In genomic region chr1:64658876-64659275, GRCm38 (mm10) we compare ENCODE assay signal across 15 mouse cellular contexts. TPM values are rescaled to one million over a fixed set of nuclear protein-coding genes. Genes with fewer than 3 reads are reported as not detected.
DNase-seq lines count a peak whose midpoint lies in the region; ATAC-seq lines count a peak whose summit lies in the region.
"Had no signal": no experiment of that assay in that cellular context is flagged by ENCODE, and none has a peak within 500 bp of the region (broad histone marks: within the 10 kb centered on the region; RNA-seq: fewer than 3 reads in every experiment).

No protein-coding gene starts in this region.

- no peak overlapping the region for H3K27ac ChIP-seq in midbrain, embryonic 16.5 days (ENCODE audit: low read length)
- H3K27ac ChIP-seq: hindbrain, embryonic 13.5 days; neural tube, embryonic 12.5 days had no signal

- H3K4me1 ChIP-seq in midbrain, embryonic 16.5 days (ENCODE audit: control insufficient read depth, insufficient read depth, low read length) = no peaks in the 10 kb centered on the region
- H3K4me1 ChIP-seq: neural tube, embryonic 12.5 days had no signal

- no peak overlapping the region for H3K4me3 ChIP-seq in midbrain, embryonic 16.5 days (ENCODE audit: low read depth, low read length)
- H3K4me3 ChIP-seq: hindbrain, embryonic 13.5 days; neural tube, embryonic 12.5 days had no signal

- no peaks in the 10 kb centered on the region for H3K9me3 ChIP-seq in midbrain, embryonic 16.5 days (replicated peaks; ENCODE audit: control insufficient read depth, low read length, poor library complexity, severe bottlenecking)
- H3K9me3 ChIP-seq: hindbrain, embryonic 13.5 days; neural tube, embryonic 12.5 days had no signal

- no peak overlapping the region for H3K9ac ChIP-seq in midbrain, embryonic 16.5 days (ENCODE audit: low read depth, low read length)
- H3K9ac ChIP-seq: hindbrain, embryonic 13.5 days; neural tube, embryonic 12.5 days had no signal

- H3K4me2 ChIP-seq in midbrain, embryonic 16.5 days (ENCODE audit: low read length) = no peak overlapping the region
- H3K4me2 ChIP-seq: hindbrain, embryonic 13.5 days; neural tube, embryonic 12.5 days had no signal

- H3K36me3 ChIP-seq in midbrain, embryonic 16.5 days (ENCODE audit: control insufficient read depth, insufficient read depth, low read length) = no peaks in the 10 kb centered on the region
- H3K36me3 ChIP-seq: hindbrain, embryonic 13.5 days; neural tube, embryonic 12.5 days had no signal

- intact Hi-C loops in heart, postnatal 25 days (cut with DNase I) = no loop called here
- intact Hi-C loops in heart, postnatal 10 days (cut with DNase I) = loop anchor here (1.0 kb wide), 1 partner anchor 32 kb away; no protein-coding TSS in a partner anchor

- DNase-seq in heart, adult 11 months = peak; percentile 86
- DNase-seq in heart, postnatal 25 days (ENCODE audit: low spot score) = no peak
- peak; percentile 1 for DNase-seq in lung, postnatal 36 days
- no peak for DNase-seq in lung, adult 18-20 months
- DNase-seq in heart, postnatal 10 days = peak; percentile 12 to 23
- peak; percentile 4 to 20 for DNase-seq in kidney, postnatal 36 days
- no peak for DNase-seq in left cerebral cortex, adult 11 months (ENCODE audit: low spot score)
- DNase-seq: cerebellum, adult 18-20 months; gastrocnemius, postnatal 10 days; thymus, postnatal 36 days had no signal

- no peak for ATAC-seq in midbrain, embryonic 16.5 days
- ATAC-seq: forebrain, embryonic 16.5 days; intestine, embryonic 16.5 days had no signal

- WGBS in midbrain, embryonic 16.5 days = 75% methylated on average over 7 of the region's 7 CpGs

- no peaks in the 10 kb centered on the region for H3K27me3 ChIP-seq in midbrain, embryonic 16.5 days (ENCODE audit: control insufficient read depth, insufficient read depth, low read depth, low read length)
- H3K27me3 ChIP-seq: hindbrain, embryonic 13.5 days; neural tube, embryonic 12.5 days had no signal

RNA-seq across cellular contexts. Expression of gene Ccnyl1, which starts 31.4 kb away (rescaled TPM):
- 10 to 100 TPM; 16.9 to 17.6 TPM for total RNA-seq in heart, postnatal 25 days (2021)
- 10 to 100 TPM; 24.0 to 27.6 TPM for total RNA-seq in heart, postnatal 10 days (2021)
- polyA plus RNA-seq in midbrain, embryonic 16.5 days (2015; fragmentation: Nextera tagmentation; extraction: Ambion mirVana) = 3.6 and 4.9 TPM in 2 replicates

RNA-seq across cellular contexts. Expression of gene Mettl21a, which starts 41.8 kb away (rescaled TPM):
- total RNA-seq in heart, postnatal 25 days (2021) = 1 to 10 TPM; 8.0 to 8.4 TPM
- 10 to 100 TPM in 1 of 2 experiments, 1 to 10 TPM in 1; 6.7 to 10.6 TPM for total RNA-seq in heart, postnatal 10 days (2021)
- 19.9 and 20.2 TPM in 2 replicates for polyA plus RNA-seq in midbrain, embryonic 16.5 days (2015; fragmentation: Nextera tagmentation; extraction: Ambion mirVana)

Comparison
In these comparisons a context has a peak if more than half of its experiments do, and no peak if none do; other contexts are left out.
1. DNase-seq: peak in heart, adult 11 months (single experiment), lung, postnatal 36 days (single experiment), heart, postnatal 10 days (2 of 2) and kidney, postnatal 36 days (2 of 2); none in heart, postnatal 25 days (single experiment), lung, adult 18-20 months (0 of 2) and left cerebral cortex, adult 11 months (single experiment).